Mouse (Mus musculus) liver, adult (tissue): ENCODE results near the gene Abcc6.

Experiments
- GATA4 ChIP-seq: IDR thresholded peaks from 2 replicates; pipeline ENCODE4 v1.6.1; 2014; ENCODE audit warnings: mild to moderate bottlenecking, low read length; ENCODE audit not compliant: insufficient replicate concordance

Abcc6 gene

GRCm38 (mm10) chr7:45981612-45982011 lies 48.5 kb downstream of the Abcc6 start:
- no peak for TF ChIP-seq GATA4

- no peak for TF ChIP-seq GATA4
Measured at GRCm38 (mm10) chr7:45974512-45974911, 55.6 kb downstream of the Abcc6 start.

GRCm38 (mm10) chr7:45974103-45974502 lies 56.0 kb downstream of the Abcc6 start:
- TF ChIP-seq GATA4, result no peak

- no peak for TF ChIP-seq GATA4
Measured at GRCm38 (mm10) chr7:45973271-45973687, 56.8 kb downstream of the Abcc6 start.

GRCm38 (mm10) chr7:45971831-45972723 lies 58.0 kb downstream of the Abcc6 start:
- TF ChIP-seq GATA4, result no peak

GRCm38 (mm10) chr7:45956611-45957010 lies 73.5 kb downstream of the Abcc6 start:
- TF ChIP-seq GATA4, result no peak

- TF ChIP-seq GATA4, result no peak
Measured at GRCm38 (mm10) chr7:45949061-45949460, 81.0 kb downstream of the Abcc6 start.

- no peak for TF ChIP-seq GATA4
Measured at GRCm38 (mm10) chr7:45941986-45942385, 88.1 kb downstream of the Abcc6 start.

GRCm38 (mm10) chr7:45939836-45940235 lies 90.3 kb downstream of the Abcc6 start:
- TF ChIP-seq GATA4, result no peak

GRCm38 (mm10) chr7:45935114-45935513 lies 95.0 kb downstream of the Abcc6 start:
- no peak for TF ChIP-seq GATA4

GRCm38 (mm10) chr7:45929688-45930087 lies 100.4 kb downstream of the Abcc6 start:
- no peak for TF ChIP-seq GATA4

- no peak for TF ChIP-seq GATA4
Measured at GRCm38 (mm10) chr7:45928626-45929295, 101.3 kb downstream of the Abcc6 start.

- no peak for TF ChIP-seq GATA4
Measured at GRCm38 (mm10) chr7:45924429-45924816, 105.7 kb downstream of the Abcc6 start.

GRCm38 (mm10) chr7:45923762-45924428 lies 106.2 kb downstream of the Abcc6 start, which contains the start of gene Ccdc114:
Gene Ccdc114, plus strand, starts transcription at chr7:45924072.
- no peak for TF ChIP-seq GATA4

GRCm38 (mm10) chr7:45922928-45923761 lies 107.0 kb downstream of the Abcc6 start:
- no peak; the same call in 1 of the 2 replicates for TF ChIP-seq GATA4
